Mouse (Mus musculus) stomach, postnatal 0 days (tissue): Measurements from ENCODE around the gene Cep72.

Experiments
- CTCF ChIP-seq: IDR thresholded peaks from 2 replicates; pipeline ENCODE4 v1.5.1; 2016; ENCODE audit warnings: antibody characterized with exemption, low read depth, mild to moderate bottlenecking, moderate library complexity
- EP300 ChIP-seq: optimal IDR thresholded peaks from 2 replicates; pipeline ENCODE3; 2016; ENCODE audit warnings: antibody characterized with exemption

GRCm38 (mm10) chr13:74028116-74028515 lies 34.0 kb downstream of the Cep72 start:
- TF ChIP-seq CTCF (no peak), EP300 (no peak)
